Mouse (Mus musculus) midbrain, embryonic 14.5 days (tissue): ENCODE data around the gene Jund. TPM values are rescaled to one million over a fixed set of nuclear protein-coding genes. Genes with fewer than 3 reads are reported as not detected.

Experiments used
- ATAC-seq: fragments of 200-750 bp; cut with Nextera tagmentation; 2 replicates; pipeline ENCODE4 v1.8.0; 2017; ENCODE audit warnings: moderate number of reproducible peaks, moderate library complexity; ENCODE audit not compliant: low FRiP score, low TSS enrichment
- DNase-seq: peaks from one replicate; pipeline ENCODE4 v3.0.0-alpha.2; 2015
- H3K27ac ChIP-seq: fragments of 300-500 bp; sonication (generic); replicated peaks from 2 replicates; pipeline ENCODE4 v1.5.1; 2014; ENCODE audit warnings: mild to moderate bottlenecking, low read depth, low read length, moderate library complexity
- H3K27me3 ChIP-seq: fragments of 300-500 bp; sonication (generic); 2 replicates; pipeline ENCODE4 v1.6.1; 2014; ENCODE audit warnings: low read length, control low read depth, mixed read lengths; ENCODE audit not compliant: control insufficient read depth, insufficient read depth
- H3K36me3 ChIP-seq: fragments of 300-500 bp; sonication (generic); 2 replicates; pipeline ENCODE4 v1.6.1; 2014; ENCODE audit warnings: low read length, control low read depth; ENCODE audit not compliant: control insufficient read depth, insufficient read depth
- H3K4me1 ChIP-seq: fragments of 300-500 bp; sonication (generic); 2 replicates; pipeline ENCODE4 v1.6.1; 2014; ENCODE audit warnings: mild to moderate bottlenecking, antibody characterized with exemption, low read length, control low read depth; ENCODE audit not compliant: control insufficient read depth, insufficient read depth
- H3K4me2 ChIP-seq: fragments of 300-500 bp; sonication (generic); 2 replicates; pipeline ENCODE4 v1.6.1; 2014; ENCODE audit warnings: mild to moderate bottlenecking, low read length, moderate library complexity
- H3K4me3 ChIP-seq: fragments of 300-500 bp; sonication (generic); replicated peaks from 2 replicates; pipeline ENCODE4 v1.5.1; 2014; ENCODE audit warnings: low read depth, low read length
- H3K9ac ChIP-seq: fragments of 300-500 bp; sonication (generic); replicated peaks from 2 replicates; pipeline ENCODE4 v1.6.1; 2014; ENCODE audit warnings: mild to moderate bottlenecking, low read length, moderate library complexity
- H3K9me3 ChIP-seq: fragments of 300-500 bp; sonication (generic); 2 replicates; pipeline ENCODE4 v1.6.1; 2016; ENCODE audit warnings: low read length, control low read depth, mixed read lengths; ENCODE audit not compliant: control insufficient read depth
- WGBS: fragments of 180-500 bp; shearing (Covaris S2); extraction: QIAGEN DNeasy Blood & Tissue Kit; methylation state at CpG from one replicate; pipeline ENCODE4 v1.1.7; 2014; 5-methylcytosine and 5-hydroxymethylcytosine counted together
- polyA plus RNA-seq: library from polyadenylated mRNA; unstranded; fragments of >200 nt; fragmentation: Nextera tagmentation; extraction: Ambion mirVana; gene quantifications from 2 replicates; pipeline ENCODE4 v1.2.1, GENCODE M21; 2014

The Jund gene
- polyA plus RNA-seq, 1 experiment from 2014 or later, result 119 TPM

- no peaks in the 10 kb centered on the region for H3K36me3 ChIP-seq
- H3K4me3 ChIP-seq, result no peak overlapping the region
- H3K9me3 ChIP-seq, result no peaks in the 10 kb centered on the region
- no peak for ATAC-seq
- H3K27ac ChIP-seq, result no peak overlapping the region
- peaks cover 28% of the 10 kb centered on the region for H3K27me3 ChIP-seq
- 80% methylated on average over 9 of the region's 9 CpGs for WGBS
- H3K4me2 ChIP-seq, result no peak overlapping the region
- DNase-seq, result no peak
- H3K4me1 ChIP-seq, result 0 out of 2 replicates have a peak, but pooled peaks cover 3% of the 10 kb centered on the region
- no peak overlapping the region for H3K9ac ChIP-seq
Measured at GRCm38 (mm10) chr8:70746676-70747075, 47.9 kb downstream of the Jund start.

DNA sequence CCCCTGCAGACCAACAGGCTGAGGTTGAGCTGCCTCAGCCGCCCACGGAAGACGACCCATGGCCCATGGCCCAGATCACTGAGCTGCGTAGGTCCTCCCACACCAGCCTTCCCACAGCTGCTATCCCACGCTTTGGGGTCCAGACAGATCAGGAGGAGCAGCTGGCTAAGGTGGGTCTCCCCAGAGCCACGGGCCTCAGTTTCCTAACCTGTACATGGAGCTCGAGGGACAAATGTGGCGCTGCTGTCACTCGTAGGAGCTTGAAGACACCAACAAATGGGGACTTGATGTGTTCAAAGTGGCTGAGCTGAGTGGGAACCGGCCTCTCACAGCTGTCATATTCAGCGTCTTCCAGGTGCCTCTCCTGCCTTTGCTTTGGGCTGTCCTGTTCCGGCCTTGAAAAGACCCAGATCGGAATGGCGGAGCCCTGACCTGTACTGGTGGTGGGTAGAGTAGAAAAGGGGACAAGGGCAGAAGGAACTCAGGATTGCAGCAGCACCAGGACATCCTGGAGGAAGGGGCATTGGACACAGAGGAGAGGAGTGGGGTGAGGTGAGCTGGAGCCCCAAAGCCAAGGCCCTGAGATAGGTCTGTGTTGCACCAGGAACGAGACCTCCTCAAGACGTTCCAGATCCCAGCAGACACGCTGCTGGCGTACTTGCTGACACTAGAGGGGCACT, 48.6 kb downstream of the Jund start:
- Histone ChIP-seq H3K36me3 (no peaks in the 10 kb centered on the region), H3K27ac (no peak overlapping the region), H3K27me3 (peaks cover 25% of the 10 kb centered on the region), H3K9ac (no peak overlapping the region), H3K4me3 (no peak overlapping the region), H3K4me2 (no peak overlapping the region), H3K9me3 (no peaks in the 10 kb centered on the region), H3K4me1 (0 out of 2 replicates have a peak, but pooled peaks cover 3% of the 10 kb centered on the region)
- 86% methylated on average over 18 of the region's 18 CpGs for WGBS
- ATAC-seq, result no peak
- DNase-seq, result no peak

- H3K9me3 ChIP-seq, result no peaks in the 10 kb centered on the region
- DNase-seq (no peak), ATAC-seq (no peak)
- WGBS, result 86% methylated on average over 23 of the region's 23 CpGs
- no peak overlapping the region for H3K4me2 ChIP-seq
- no peaks in the 10 kb centered on the region for H3K4me1 ChIP-seq
- H3K27me3 ChIP-seq, result peaks cover 14% of the 10 kb centered on the region
- H3K9ac ChIP-seq, result no peak overlapping the region
- no peaks in the 10 kb centered on the region for H3K36me3 ChIP-seq
- H3K4me3 ChIP-seq, result no peak overlapping the region
- H3K27ac ChIP-seq, result no peak overlapping the region
Measured at GRCm38 (mm10) chr8:70748246-70749096, 49.7 kb downstream of the Jund start.

DNA sequence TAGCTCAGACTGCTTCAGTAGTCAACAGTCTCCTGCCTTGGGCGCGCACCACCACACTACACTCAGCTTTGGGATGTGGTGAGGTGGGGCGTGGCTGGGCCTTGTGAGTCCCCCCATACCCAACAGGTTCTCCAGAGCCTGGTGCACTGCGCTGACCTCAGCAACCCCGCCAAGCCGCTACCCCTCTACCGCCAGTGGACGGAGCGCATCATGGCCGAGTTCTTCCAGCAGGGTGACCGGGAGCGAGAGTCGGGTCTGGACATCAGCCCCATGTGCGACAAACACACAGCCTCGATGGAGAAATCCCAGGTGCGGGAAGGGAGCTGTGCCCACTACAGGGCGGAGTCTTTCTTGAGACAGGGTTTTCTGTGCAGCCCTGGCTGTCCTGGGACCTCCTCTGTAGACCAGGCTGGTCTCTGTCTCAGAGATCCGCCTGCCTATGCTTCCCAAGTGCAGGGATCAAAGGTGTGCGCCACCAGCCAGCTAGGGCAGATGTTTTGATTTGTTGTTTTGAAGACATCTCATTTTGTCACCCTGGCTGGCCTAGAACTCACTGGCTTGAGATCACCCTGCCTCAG, 50.4 kb downstream of the Jund start:
- H3K4me1 ChIP-seq, result no peaks in the 10 kb centered on the region
- H3K36me3 ChIP-seq, result no peaks in the 10 kb centered on the region
- ATAC-seq (no peak), DNase-seq (no peak)
- H3K27ac ChIP-seq, result no peak overlapping the region
- no peak overlapping the region for H3K9ac ChIP-seq
- no peak overlapping the region for H3K4me3 ChIP-seq
- no peaks in the 10 kb centered on the region for H3K9me3 ChIP-seq
- peaks cover 9% of the 10 kb centered on the region for H3K27me3 ChIP-seq
- WGBS, result 82% methylated on average over 19 of the region's 19 CpGs
- no peak overlapping the region for H3K4me2 ChIP-seq

Other genes with a start within 250 kb of the Jund start
- gene Klhl26, start 222.0 kb upstream of the Jund start, polyA plus RNA-seq, result 24.2 and 27.2 TPM in 2 replicates
- gene Tmem59l, start 211.6 kb upstream of the Jund start, polyA plus RNA-seq, result 104 and 143 TPM in 2 replicates
- gene Crlf1, start 205.8 kb upstream of the Jund start, polyA plus RNA-seq, result 2.1 and 3.0 TPM in 2 replicates
- gene Rex1bd, start 192.2 kb upstream of the Jund start, polyA plus RNA-seq, result 152 and 190 TPM in 2 replicates
- 696 and 821 TPM in 2 replicates for gene Uba52, start 188.1 kb upstream of the Jund start, polyA plus RNA-seq
- gene Fkbp8, start 171.2 kb upstream of the Jund start, polyA plus RNA-seq, result 328 and 408 TPM in 2 replicates
- gene Kxd1, start 171.0 kb upstream of the Jund start, polyA plus RNA-seq, result 50.7 and 52.6 TPM in 2 replicates
- gene Ell, start 159.5 kb upstream of the Jund start, polyA plus RNA-seq, result 14.9 and 17.1 TPM in 2 replicates
- 91.9 and 101 TPM in 2 replicates for gene Isyna1, start 104.6 kb upstream of the Jund start, polyA plus RNA-seq
- gene Ssbp4, start 90.1 kb upstream of the Jund start, polyA plus RNA-seq, result 172 and 213 TPM in 2 replicates
- 0.34 and 1.1 TPM in 2 replicates for gene Lrrc25, start 82.8 kb upstream of the Jund start, polyA plus RNA-seq
- 0.16 and 0.20 TPM in 2 replicates for gene Gdf15, start 66.5 kb upstream of the Jund start, polyA plus RNA-seq
- gene Pgpep1, start 38.6 kb upstream of the Jund start, polyA plus RNA-seq, result 86.9 and 95.8 TPM in 2 replicates
- gene Lsm4, start 25.7 kb upstream of the Jund start, polyA plus RNA-seq, result 175 and 201 TPM in 2 replicates
- gene Iqcn, start 4.5 kb downstream of the Jund start, polyA plus RNA-seq, result 0.05 TPM in 2 replicates
- gene Gm3336, start 19.6 kb downstream of the Jund start, polyA plus RNA-seq, result not detected in 2 replicates
- gene Pde4c, start 24.8 kb downstream of the Jund start, polyA plus RNA-seq, result 0.24 TPM in 1 of 2 replicates, not detected in the other
- gene Rab3a, start 55.7 kb downstream of the Jund start, polyA plus RNA-seq, result 407 and 464 TPM in 2 replicates
- 37.1 and 39.0 TPM in 2 replicates for gene Mpv17l2, start 62.0 kb downstream of the Jund start, polyA plus RNA-seq
- 79.2 and 84.7 TPM in 2 replicates for gene Pik3r2, start 77.8 kb downstream of the Jund start, polyA plus RNA-seq
- gene Mast3, start 106.1 kb downstream of the Jund start, polyA plus RNA-seq, result 22.7 and 24.3 TPM in 2 replicates
- 0.45 TPM in 1 of 2 replicates, not detected in the other for gene Il12rb1, start 109.5 kb downstream of the Jund start, polyA plus RNA-seq
- gene Arrdc2, start 140.8 kb downstream of the Jund start, polyA plus RNA-seq, result 7.1 and 7.5 TPM in 2 replicates
- gene Kcnn1, start 164.3 kb downstream of the Jund start, polyA plus RNA-seq, result 13.3 and 16.0 TPM in 2 replicates
- 149 and 178 TPM in 2 replicates for gene Ccdc124, start 175.0 kb downstream of the Jund start, polyA plus RNA-seq
- gene Slc5a5, start 193.8 kb downstream of the Jund start, polyA plus RNA-seq, result 0.40 and 0.96 TPM in 2 replicates
- gene Rpl18a, start 198.5 kb downstream of the Jund start, polyA plus RNA-seq, result 2,701 and 2,857 TPM in 2 replicates
- gene Map1s, start 207.0 kb downstream of the Jund start, polyA plus RNA-seq, result 46.5 and 54.0 TPM in 2 replicates